Mouse (Mus musculus) thymus, postnatal 0 days (tissue): ENCODE measurements around the gene Cntnap5c. TPM values are rescaled to one million over a fixed set of nuclear protein-coding genes. Genes with fewer than 3 reads are reported as not detected.

Experiments
- DNase-seq: peaks from one replicate; pipeline ENCODE4 v3.0.0-alpha.2; 2015; ENCODE audit warnings: low spot score
- polyA plus RNA-seq: library from polyadenylated mRNA; unstranded; fragments of >200 nt; fragmentation: Nextera tagmentation; extraction: Ambion mirVana; gene quantifications from 2 replicates; pipeline ENCODE4 v1.2.1, GENCODE M21; 2015

Cntnap5c gene
- polyA plus RNA-seq, 1 experiment from 2014 or later = not detected

- DNase-seq = no peak
These were observed 234.0 kb downstream of the Cntnap5c start for GRCm38 (mm10) chr17:58003322-58003721.

GRCm38 (mm10) chr17:58004491-58004890 is 235.1 kb downstream of the Cntnap5c start:
- no peak for DNase-seq

- DNase-seq = no peak
These were observed 271.8 kb downstream of the Cntnap5c start for GRCm38 (mm10) chr17:58041178-58041577.

GRCm38 (mm10) chr17:58045149-58045548 is 275.8 kb downstream of the Cntnap5c start:
- DNase-seq = no peak

GRCm38 (mm10) chr17:58069912-58070311 is 300.5 kb downstream of the Cntnap5c start:
- DNase-seq = no peak

GRCm38 (mm10) chr17:58082676-58083075 is 313.3 kb downstream of the Cntnap5c start:
- no peak for DNase-seq

GRCm38 (mm10) chr17:58104505-58104904 is 335.1 kb downstream of the Cntnap5c start:
- no peak for DNase-seq

- no peak for DNase-seq
These were observed 338.5 kb downstream of the Cntnap5c start for GRCm38 (mm10) chr17:58107901-58108300.

- no peak for DNase-seq
These were observed 339.0 kb downstream of the Cntnap5c start for GRCm38 (mm10) chr17:58108335-58108734.

- DNase-seq = no peak
These were observed 417.8 kb downstream of the Cntnap5c start for GRCm38 (mm10) chr17:58187171-58187570.

GRCm38 (mm10) chr17:58201148-58201547 is 431.8 kb downstream of the Cntnap5c start:
- DNase-seq = no peak

- DNase-seq = no peak
These were observed 498.7 kb downstream of the Cntnap5c start for GRCm38 (mm10) chr17:58268058-58268457.

- DNase-seq = no peak
These were observed 581.9 kb downstream of the Cntnap5c start for GRCm38 (mm10) chr17:58351310-58351709.

- DNase-seq = no peak
These were observed 586.9 kb downstream of the Cntnap5c start for GRCm38 (mm10) chr17:58356224-58356623.

GRCm38 (mm10) chr17:58363582-58364267 is 594.4 kb downstream of the Cntnap5c start:
- DNase-seq = no peak

GRCm38 (mm10) chr17:58370089-58370488 is 600.7 kb downstream of the Cntnap5c start:
- no peak for DNase-seq

- no peak for DNase-seq
These were observed 638.4 kb downstream of the Cntnap5c start for GRCm38 (mm10) chr17:58407769-58408168.

- DNase-seq = no peak
These were observed 639.4 kb downstream of the Cntnap5c start for GRCm38 (mm10) chr17:58408756-58409155.

GRCm38 (mm10) chr17:58437443-58437842 is 668.1 kb downstream of the Cntnap5c start:
- DNase-seq = no peak
